Mouse (Mus musculus): ENCODE measurements around the gene Tcf19. TPM values are rescaled to one million over a fixed set of nuclear protein-coding genes. Genes with fewer than 3 reads are reported as not detected.

Gene Tcf19
- polyA plus RNA-seq (2015; fragmentation: Nextera tagmentation; extraction: Ambion mirVana): 54.4 and 55.5 TPM in 2 replicates

GRCm38 (mm10) chr17:35516652-35517500 lies at the start of gene Tcf19, which contains the start of gene Cchcr1:
TSS of gene Tcf19 (minus strand) at chr17:35516824.
TSS of gene Cchcr1 (plus strand) at chr17:35517100.
- peak within 1 kb of the TSS; percentile 68 for H3K9ac ChIP-seq
- H3K4me2 ChIP-seq: peak within 1 kb of the TSS; percentile 72
- peak within 1 kb of the TSS; percentile 59 for H3K4me3 ChIP-seq
- no peaks in the 10 kb centered on the region for H3K9me3 ChIP-seq (replicated peaks)
- H3K4me1 ChIP-seq: peaks cover 36% of the 10 kb centered on the region
- no peaks in the 10 kb centered on the region for H3K27me3 ChIP-seq
- peaks cover 11% of the 10 kb centered on the region; the same call in 1 of the 2 replicates for H3K36me3 ChIP-seq (ENCODE audit: poor library complexity, severe bottlenecking)
- WGBS: under 1% methylated on average over 67 of the region's 67 CpGs
- H3K27ac ChIP-seq: no peak within 1 kb of the TSS
- ATAC-seq: peak; percentile 97

- WGBS: 61% methylated on average over 8 of the region's 8 CpGs
- Histone ChIP-seq H3K36me3 (ENCODE audit: poor library complexity, severe bottlenecking) (no peaks in the 10 kb centered on the region), H3K4me1 (no peaks in the 10 kb centered on the region), H3K27ac (no peak overlapping the region), H3K4me3 (no peak overlapping the region), H3K9me3 (replicated peaks) (no peaks in the 10 kb centered on the region), H3K9ac (no peak overlapping the region), H3K27me3 (no peaks in the 10 kb centered on the region), H3K4me2 (no peak overlapping the region)
- ATAC-seq: no peak
Observed at GRCm38 (mm10) chr17:35558216-35558615, 41.6 kb upstream of the Tcf19 start.

- Histone ChIP-seq H3K9me3 (replicated peaks) (no peaks in the 10 kb centered on the region), H3K36me3 (ENCODE audit: poor library complexity, severe bottlenecking) (no peaks in the 10 kb centered on the region), H3K4me1 (no peaks in the 10 kb centered on the region), H3K27ac (no peak overlapping the region), H3K4me3 (no peak overlapping the region), H3K27me3 (no peaks in the 10 kb centered on the region), H3K9ac (no peak overlapping the region), H3K4me2 (no peak overlapping the region)
- no peak for ATAC-seq
- 87% methylated on average over 9 of the region's 9 CpGs for WGBS
Observed at GRCm38 (mm10) chr17:35557351-35557750, 40.7 kb upstream of the Tcf19 start.

GRCm38 (mm10) chr17:35556812-35557211 lies 40.2 kb upstream of the Tcf19 start:
- no peak overlapping the region for H3K9ac ChIP-seq
- no peaks in the 10 kb centered on the region for H3K27me3 ChIP-seq
- no peaks in the 10 kb centered on the region for H3K4me1 ChIP-seq
- no peak for ATAC-seq
- H3K36me3 ChIP-seq (ENCODE audit: poor library complexity, severe bottlenecking): no peaks in the 10 kb centered on the region
- 31% methylated on average over 5 of the region's 5 CpGs for WGBS
- no peak overlapping the region for H3K4me3 ChIP-seq
- H3K27ac ChIP-seq: no peak overlapping the region
- H3K9me3 ChIP-seq (replicated peaks): no peaks in the 10 kb centered on the region
- no peak overlapping the region for H3K4me2 ChIP-seq

GRCm38 (mm10) chr17:35556186-35556765 lies 39.7 kb upstream of the Tcf19 start:
- H3K4me1 ChIP-seq: no peaks in the 10 kb centered on the region
- H3K4me2 ChIP-seq: no peak overlapping the region
- H3K27ac ChIP-seq: no peak overlapping the region
- WGBS: 90% methylated on average over 13 of the region's 13 CpGs
- no peak overlapping the region for H3K9ac ChIP-seq
- no peaks in the 10 kb centered on the region for H3K36me3 ChIP-seq (ENCODE audit: poor library complexity, severe bottlenecking)
- ATAC-seq: no peak
- H3K27me3 ChIP-seq: no peaks in the 10 kb centered on the region
- H3K9me3 ChIP-seq (replicated peaks): no peaks in the 10 kb centered on the region
- no peak overlapping the region for H3K4me3 ChIP-seq

- WGBS: 94% methylated on average over 18 of the region's 18 CpGs
- H3K4me3 ChIP-seq: no peak overlapping the region
- no peak for ATAC-seq
Observed at GRCm38 (mm10) chr17:35554761-35555397, 38.3 kb upstream of the Tcf19 start.

GRCm38 (mm10) chr17:35554321-35554720 lies 37.7 kb upstream of the Tcf19 start:
- WGBS: 80% methylated on average over 5 of the region's 5 CpGs
- Histone ChIP-seq H3K9me3 (replicated peaks) (no peaks in the 10 kb centered on the region), H3K4me1 (0 out of 2 replicates have a peak, but pooled peaks cover 3% of the 10 kb centered on the region), H3K36me3 (ENCODE audit: poor library complexity, severe bottlenecking) (no peaks in the 10 kb centered on the region), H3K4me3 (no peak overlapping the region), H3K9ac (no peak overlapping the region), H3K4me2 (no peak overlapping the region), H3K27ac (no peak overlapping the region), H3K27me3 (no peaks in the 10 kb centered on the region)
- no peak for ATAC-seq

More at GRCm38 (mm10) chr17:35554761-35555397, 38.3 kb upstream of the Tcf19 start:
- Histone ChIP-seq H3K27ac (no peak overlapping the region), H3K27me3 (no peaks in the 10 kb centered on the region), H3K9ac (no peak overlapping the region), H3K4me1 (no peaks in the 10 kb centered on the region), H3K9me3 (replicated peaks) (no peaks in the 10 kb centered on the region), H3K36me3 (ENCODE audit: poor library complexity, severe bottlenecking) (no peaks in the 10 kb centered on the region), H3K4me2 (no peak overlapping the region)

- no peak within 1 kb of the TSS for H3K9ac ChIP-seq
- H3K4me2 ChIP-seq: no peak within 1 kb of the TSS
- no peaks in the 10 kb centered on the region for H3K9me3 ChIP-seq (replicated peaks)
- no peak for ATAC-seq
- H3K36me3 ChIP-seq (ENCODE audit: poor library complexity, severe bottlenecking): no peaks in the 10 kb centered on the region
- H3K27ac ChIP-seq: no peak within 1 kb of the TSS
- 0 out of 2 replicates have a peak, but pooled peaks cover 3% of the 10 kb centered on the region for H3K27me3 ChIP-seq
- peaks cover 8% of the 10 kb centered on the region; the same call in 1 of the 2 replicates for H3K4me1 ChIP-seq
- WGBS: 73% methylated on average over 10 of the region's 10 CpGs
- no peak within 1 kb of the TSS for H3K4me3 ChIP-seq
Observed at GRCm38 (mm10) chr17:35551881-35552414, 35.3 kb upstream of the Tcf19 start, which contains the start of gene Cdsn. TSS of gene Cdsn (plus strand) at chr17:35552128.

- Histone ChIP-seq H3K4me1 (peaks cover 14% of the 10 kb centered on the region; the same call in 1 of the 2 replicates), H3K4me3 (no peak overlapping the region), H3K36me3 (ENCODE audit: poor library complexity, severe bottlenecking) (no peaks in the 10 kb centered on the region), H3K27ac (no peak overlapping the region), H3K9me3 (replicated peaks) (no peaks in the 10 kb centered on the region), H3K4me2 (no peak overlapping the region), H3K9ac (no peak overlapping the region), H3K27me3 (0 out of 2 replicates have a peak, but pooled peaks cover 3% of the 10 kb centered on the region)
- ATAC-seq: no peak
- 58% methylated on average over 8 of the region's 8 CpGs for WGBS
Observed at GRCm38 (mm10) chr17:35550871-35551270, 34.2 kb upstream of the Tcf19 start.

- Histone ChIP-seq H3K9ac (no peak overlapping the region), H3K36me3 (ENCODE audit: poor library complexity, severe bottlenecking) (no peaks in the 10 kb centered on the region), H3K4me3 (no peak overlapping the region), H3K27me3 (0 out of 2 replicates have a peak, but pooled peaks cover 3% of the 10 kb centered on the region), H3K27ac (no peak overlapping the region), H3K9me3 (replicated peaks) (no peaks in the 10 kb centered on the region), H3K4me2 (no peak overlapping the region), H3K4me1 (peaks cover 14% of the 10 kb centered on the region; the same call in 1 of the 2 replicates)
- no peak for ATAC-seq
- 94% methylated on average over 4 of the region's 4 CpGs for WGBS
Observed at GRCm38 (mm10) chr17:35550143-35550494, 33.5 kb upstream of the Tcf19 start.

- WGBS: 57% methylated on average over 15 of the region's 15 CpGs
- no peak overlapping the region for H3K4me2 ChIP-seq
- peaks cover 14% of the 10 kb centered on the region; the same call in 1 of the 2 replicates for H3K4me1 ChIP-seq
- H3K27ac ChIP-seq: 0 out of 2 replicates have a peak overlapping the region, but pooled peaks have one; percentile 19
- no peaks in the 10 kb centered on the region for H3K36me3 ChIP-seq (ENCODE audit: poor library complexity, severe bottlenecking)
- no peak overlapping the region for H3K9ac ChIP-seq
- H3K9me3 ChIP-seq (replicated peaks): no peaks in the 10 kb centered on the region
- H3K27me3 ChIP-seq: 0 out of 2 replicates have a peak, but pooled peaks cover 3% of the 10 kb centered on the region
- no peak overlapping the region for H3K4me3 ChIP-seq
- ATAC-seq: peak; percentile 41; the same call in 1 of the 2 replicates
Observed at GRCm38 (mm10) chr17:35549437-35550142, 33.0 kb upstream of the Tcf19 start.
